Mouse (Mus musculus) neural tube, embryonic 12.5 days (tissue): ENCODE data around the gene Suv39h1. TPM values are rescaled to one million over a fixed set of nuclear protein-coding genes. Genes with fewer than 3 reads are reported as not detected.
"Not testable (repeated sequence)": the region's sequence is repeated elsewhere in the genome, so short reads cannot be mapped to it uniquely, and the experiment has no call there.

Experiments used
- ATAC-seq: fragments of 200-750 bp; cut with Nextera tagmentation; 2 replicates; pipeline ENCODE4 v1.8.0; 2017; ENCODE audit warnings: low read depth, mild to moderate bottlenecking, moderate TSS enrichment, moderate library complexity; ENCODE audit not compliant: low FRiP score
- H3K27ac ChIP-seq: fragments of 300-500 bp; sonication (generic); 2 replicates; pipeline ENCODE4 v1.5.1; 2016
- H3K27me3 ChIP-seq: fragments of 300-500 bp; sonication (generic); replicated peaks from 2 replicates; pipeline ENCODE4 v1.6.1; 2016; ENCODE audit warnings: mild to moderate bottlenecking
- H3K36me3 ChIP-seq: fragments of 300-500 bp; sonication (generic); 2 replicates; pipeline ENCODE4 v1.6.1; 2016; ENCODE audit warnings: mild to moderate bottlenecking
- H3K4me1 ChIP-seq: fragments of 300-500 bp; sonication (generic); 2 replicates; pipeline ENCODE4 v1.6.1; 2016
- H3K4me2 ChIP-seq: fragments of 300-500 bp; sonication (generic); replicated peaks from 2 replicates; pipeline ENCODE4 v1.6.1; 2016; ENCODE audit warnings: mild to moderate bottlenecking
- H3K4me3 ChIP-seq: fragments of 300-500 bp; sonication (generic); 2 replicates; pipeline ENCODE4 v1.5.1; 2016
- H3K9ac ChIP-seq: fragments of 300-500 bp; sonication (generic); 2 replicates; pipeline ENCODE4 v1.6.1; 2016; ENCODE audit warnings: mild to moderate bottlenecking
- H3K9me3 ChIP-seq: fragments of 300-500 bp; sonication (generic); 2 replicates; pipeline ENCODE4 v1.6.1; 2016; ENCODE audit warnings: mild to moderate bottlenecking
- WGBS: fragments of 180-500 bp; shearing (Covaris S2); methylation state at CpG from one replicate; pipeline ENCODE4 v1.1.7; 2016; 5-methylcytosine and 5-hydroxymethylcytosine counted together
- polyA plus RNA-seq: library from polyadenylated mRNA; unstranded; fragments of >200 nt; fragmentation: Nextera tagmentation; extraction: Ambion mirVana; gene quantifications from 2 replicates; pipeline ENCODE4 v1.2.1, GENCODE M21; 2016

Gene Suv39h1
- polyA plus RNA-seq = 58.3 and 63.2 TPM in 2 replicates

DNA sequence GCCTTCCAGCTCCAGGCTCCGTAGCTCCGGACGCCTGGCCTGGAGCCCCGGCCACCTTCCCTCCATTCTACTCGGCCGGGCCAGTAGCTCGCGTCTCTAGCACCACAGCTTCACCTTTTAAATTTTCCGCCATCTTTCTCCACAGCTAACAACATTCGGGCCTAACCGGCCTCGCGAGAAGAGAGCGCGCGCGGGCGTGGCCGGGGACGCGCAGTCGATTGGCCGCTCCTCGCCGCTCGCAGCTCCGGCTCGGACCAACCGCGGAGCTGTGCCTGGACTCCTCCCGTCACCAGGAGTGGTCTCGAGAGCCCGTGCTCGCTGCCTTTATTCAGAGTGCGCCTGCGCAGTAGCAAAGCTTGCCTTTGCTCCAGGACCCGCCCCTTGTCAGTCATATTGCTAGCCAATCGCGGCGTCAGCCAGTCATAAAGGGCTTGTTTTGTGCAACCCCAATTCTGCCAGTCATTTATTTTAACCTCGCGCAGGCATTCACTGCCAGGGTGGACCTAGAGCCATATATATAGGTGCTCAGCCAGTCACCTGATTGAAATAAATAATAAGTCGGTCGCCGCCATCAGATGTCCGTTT is at the start of gene Suv39h1:
Gene Suv39h1 (minus strand): TSS at position 331 of the 585 bp plus-strand sequence.
- no peaks in the 10 kb centered on the region for H3K9me3 ChIP-seq
- peak within 1 kb of the TSS; percentile 56 for H3K4me2 ChIP-seq
- H3K4me3 ChIP-seq = peak within 1 kb of the TSS; percentile 51
- H3K9ac ChIP-seq = peak within 1 kb of the TSS; percentile 61
- peaks cover 8% of the 10 kb centered on the region for H3K36me3 ChIP-seq
- no peaks in the 10 kb centered on the region for H3K4me1 ChIP-seq
- H3K27me3 ChIP-seq = no peaks in the 10 kb centered on the region
- no peak within 1 kb of the TSS for H3K27ac ChIP-seq
- 17% methylated on average over 46 of the region's 46 CpGs for WGBS
- peak; percentile 96 for ATAC-seq

DNA sequence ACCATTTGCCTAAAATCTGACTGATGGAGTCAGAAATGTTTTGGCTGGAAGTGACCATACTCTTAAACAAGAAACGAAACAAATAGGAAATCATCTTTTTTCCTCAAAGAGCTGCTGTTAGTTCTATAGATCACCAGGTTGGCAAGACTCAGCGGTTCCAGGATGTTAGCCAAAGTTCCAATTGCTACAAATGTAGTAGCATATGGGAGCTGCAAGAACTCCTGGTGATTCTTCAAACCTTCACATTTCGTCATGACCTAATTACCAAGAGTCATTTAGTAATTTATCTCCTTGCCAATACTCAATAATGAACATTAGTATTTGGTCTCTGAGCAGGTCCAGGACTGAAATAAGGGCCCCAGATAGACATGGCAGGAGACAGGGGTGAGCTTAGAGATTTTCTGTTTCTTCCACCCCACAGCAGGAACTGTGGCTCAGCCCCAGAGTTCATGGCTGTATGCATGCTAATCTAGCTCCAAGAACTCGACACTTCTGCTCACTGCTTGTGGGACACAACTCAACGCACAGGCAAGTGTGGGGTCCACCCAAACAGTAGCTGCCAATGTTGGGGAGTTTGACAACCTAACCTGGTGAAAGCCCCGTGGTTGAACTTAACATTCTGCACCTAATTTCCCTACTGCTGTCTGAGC is 49.4 kb upstream of the Suv39h1 start:
- ATAC-seq = no peak
- Histone ChIP-seq H3K9me3 (no peaks in the 10 kb centered on the region), H3K9ac (no peak overlapping the region), H3K27ac (no peak overlapping the region), H3K36me3 (peaks cover 18% of the 10 kb centered on the region), H3K4me2 (no peak overlapping the region), H3K4me1 (no peaks in the 10 kb centered on the region), H3K27me3 (no peaks in the 10 kb centered on the region), H3K4me3 (no peak overlapping the region)
- WGBS = 91% methylated on average over 6 of the region's 6 CpGs

DNA sequence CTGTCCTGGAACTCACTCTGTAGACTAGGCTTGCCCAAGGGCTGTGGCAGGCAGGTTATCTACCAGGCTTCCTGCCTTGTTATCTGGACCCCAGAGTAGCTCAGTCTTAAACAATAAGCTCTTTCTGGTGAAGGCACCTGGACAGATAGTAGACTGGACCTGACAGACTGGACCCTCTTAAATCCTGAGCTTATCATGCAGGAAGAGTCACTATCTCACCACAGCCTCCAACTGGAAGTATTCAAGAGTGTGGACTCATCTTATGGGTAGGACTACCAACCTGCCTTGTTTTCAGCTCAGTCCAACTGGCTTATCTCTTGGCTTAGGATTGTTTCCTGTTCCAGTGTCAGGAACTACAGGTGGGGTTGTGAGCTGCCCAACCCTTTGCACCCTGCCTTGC is 42.7 kb upstream of the Suv39h1 start:
- H3K27ac ChIP-seq = no peak overlapping the region
- H3K4me3 ChIP-seq = no peak overlapping the region
- no peaks in the 10 kb centered on the region for H3K27me3 ChIP-seq
- no peak for ATAC-seq
- no peaks in the 10 kb centered on the region for H3K4me1 ChIP-seq
- no peak overlapping the region for H3K4me2 ChIP-seq
- no peaks in the 10 kb centered on the region for H3K36me3 ChIP-seq
- H3K9me3 ChIP-seq = no peaks in the 10 kb centered on the region
- H3K9ac ChIP-seq = no peak overlapping the region

DNA sequence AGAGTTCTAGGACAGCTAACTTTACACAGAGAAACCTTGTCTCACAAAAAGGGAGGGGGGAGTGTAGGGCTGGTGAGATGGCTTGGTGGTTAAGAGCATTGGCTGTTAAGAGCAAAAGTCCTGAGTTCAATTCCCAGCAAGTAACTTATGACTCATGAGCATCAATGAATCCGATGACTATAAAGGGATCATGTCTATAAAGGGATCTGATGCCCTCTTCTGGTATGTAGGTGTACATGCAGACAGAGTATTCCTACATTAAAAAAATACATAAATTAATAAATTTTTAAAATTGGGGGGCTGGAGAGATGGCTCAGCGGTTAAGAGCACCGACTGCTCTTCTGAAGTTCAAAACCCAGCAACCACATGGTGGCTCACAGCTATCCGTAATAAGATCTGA is 40.7 kb upstream of the Suv39h1 start:
- H3K27ac ChIP-seq = no peak overlapping the region
- ATAC-seq = no peak
- H3K9me3 ChIP-seq = no peaks in the 10 kb centered on the region
- H3K4me3 ChIP-seq = no peak overlapping the region
- H3K27me3 ChIP-seq = no peaks in the 10 kb centered on the region
- no peaks in the 10 kb centered on the region for H3K4me1 ChIP-seq
- no peaks in the 10 kb centered on the region for H3K36me3 ChIP-seq
- WGBS = 80% methylated on average over 4 of the region's 4 CpGs
- no peak overlapping the region for H3K9ac ChIP-seq
- H3K4me2 ChIP-seq = no peak overlapping the region

DNA sequence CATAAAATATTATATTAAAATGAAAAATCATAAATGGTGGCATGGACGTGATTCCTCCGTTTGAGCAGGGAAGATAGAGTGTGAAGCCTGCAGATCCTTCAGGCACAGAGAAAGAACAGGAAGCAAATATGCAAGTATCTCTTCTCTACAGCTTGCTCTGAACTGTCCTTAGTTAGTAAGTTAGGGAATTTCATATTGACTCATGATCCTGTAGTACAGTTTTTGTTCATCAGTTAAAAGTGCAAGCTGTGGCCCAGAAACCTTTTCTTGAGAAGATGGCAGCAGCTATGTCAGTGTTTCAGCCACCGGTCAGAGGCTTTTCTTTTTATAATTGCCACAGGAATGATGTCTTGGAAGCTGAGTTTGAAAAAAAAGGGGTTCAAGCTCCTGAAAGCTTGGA is 30.5 kb upstream of the Suv39h1 start:
- ATAC-seq = no peak
- Histone ChIP-seq H3K36me3 (no peaks in the 10 kb centered on the region), H3K4me3 (no peak overlapping the region), H3K27me3 (no peaks in the 10 kb centered on the region), H3K4me1 (no peaks in the 10 kb centered on the region), H3K9me3 (no peaks in the 10 kb centered on the region), H3K9ac (no peak overlapping the region), H3K27ac (no peak overlapping the region), H3K4me2 (no peak overlapping the region)
- WGBS = 99% methylated on average over 3 of the region's 3 CpGs

DNA sequence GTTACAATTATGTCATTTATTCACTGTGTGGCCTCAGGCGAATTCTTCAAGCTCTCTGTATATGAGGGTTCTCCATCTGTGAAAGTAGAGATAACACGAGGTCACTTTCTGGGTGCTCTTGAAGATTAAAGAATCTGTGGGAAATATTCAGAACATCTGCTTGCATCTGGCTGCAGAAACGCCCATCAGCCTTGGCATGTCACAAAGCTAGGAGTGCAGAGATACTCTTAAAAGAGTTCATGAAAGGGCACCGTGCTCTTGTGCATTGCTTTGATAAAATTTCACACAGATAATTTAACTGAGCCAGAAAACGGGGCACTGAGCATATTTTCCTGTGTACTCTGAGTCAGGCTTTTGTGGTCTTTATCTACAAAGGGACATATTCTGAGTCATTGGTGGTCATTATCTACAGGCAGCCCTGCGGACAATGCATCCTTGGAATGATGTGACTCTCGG is 27.7 kb upstream of the Suv39h1 start:
- H3K36me3 ChIP-seq = no peaks in the 10 kb centered on the region
- WGBS = 73% methylated on average over 7 of the region's 7 CpGs
- no peak overlapping the region for H3K27ac ChIP-seq
- H3K4me3 ChIP-seq = no peak overlapping the region
- H3K4me2 ChIP-seq = no peak overlapping the region
- no peaks in the 10 kb centered on the region for H3K9me3 ChIP-seq
- no peaks in the 10 kb centered on the region for H3K27me3 ChIP-seq
- H3K4me1 ChIP-seq = no peaks in the 10 kb centered on the region
- no peak for ATAC-seq
- no peak overlapping the region for H3K9ac ChIP-seq

DNA sequence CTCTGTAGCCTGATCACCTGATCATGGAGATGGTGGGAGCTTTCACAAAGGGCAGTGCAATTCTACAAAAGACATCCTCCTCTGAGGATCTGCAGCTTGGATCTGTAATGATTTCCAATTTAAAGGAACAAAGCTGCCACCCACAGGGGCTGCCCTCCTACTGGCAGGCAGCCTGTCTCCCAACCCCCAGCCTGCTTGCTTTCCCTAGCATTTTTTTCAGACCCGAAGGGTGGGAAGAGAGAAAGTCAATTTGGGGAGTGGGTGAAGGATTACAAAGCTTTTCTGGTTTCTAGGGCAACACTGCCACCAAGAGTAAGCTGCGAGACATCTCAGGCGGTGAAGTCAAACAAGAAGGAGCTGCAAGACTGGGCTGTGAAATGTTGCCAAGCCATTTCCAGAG is 26.5 kb upstream of the Suv39h1 start:
- 19% methylated on average over 3 of the region's 3 CpGs for WGBS
- no peak overlapping the region for H3K4me2 ChIP-seq
- no peak overlapping the region for H3K9ac ChIP-seq
- no peaks in the 10 kb centered on the region for H3K9me3 ChIP-seq
- H3K4me1 ChIP-seq = no peaks in the 10 kb centered on the region
- no peak overlapping the region for H3K27ac ChIP-seq
- peak; percentile 13; the same call in 1 of the 2 replicates for ATAC-seq
- H3K27me3 ChIP-seq = no peaks in the 10 kb centered on the region
- no peak overlapping the region for H3K4me3 ChIP-seq
- no peaks in the 10 kb centered on the region for H3K36me3 ChIP-seq

DNA sequence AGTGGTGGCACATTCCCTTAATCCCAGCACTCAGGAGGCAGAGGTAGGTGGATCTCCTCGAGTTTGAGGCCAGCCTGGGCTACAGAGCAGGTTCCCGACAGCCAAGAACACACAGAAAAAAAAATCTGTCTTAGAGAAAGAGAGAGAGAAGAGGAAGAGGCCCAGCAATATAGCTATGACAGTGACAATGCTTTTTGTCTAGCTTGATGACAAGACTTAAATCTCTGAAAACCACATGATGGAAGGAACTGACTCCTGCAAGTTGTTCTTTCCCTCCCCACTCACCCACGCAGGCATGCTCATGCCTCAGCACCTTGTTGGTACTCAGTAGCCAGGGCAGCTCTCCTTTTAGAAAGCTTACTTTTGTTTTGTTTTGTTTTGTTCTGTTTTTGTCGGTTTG is 24.9 kb upstream of the Suv39h1 start:
- H3K9me3 ChIP-seq = no peaks in the 10 kb centered on the region
- no peak overlapping the region for H3K4me3 ChIP-seq
- no peaks in the 10 kb centered on the region for H3K36me3 ChIP-seq
- H3K9ac ChIP-seq = no peak overlapping the region
- no peaks in the 10 kb centered on the region for H3K27me3 ChIP-seq
- H3K4me2 ChIP-seq = no peak overlapping the region
- no peak for ATAC-seq
- no peaks in the 10 kb centered on the region for H3K4me1 ChIP-seq
- no peak overlapping the region for H3K27ac ChIP-seq
- 62% methylated on average over 4 of the region's 4 CpGs for WGBS

DNA sequence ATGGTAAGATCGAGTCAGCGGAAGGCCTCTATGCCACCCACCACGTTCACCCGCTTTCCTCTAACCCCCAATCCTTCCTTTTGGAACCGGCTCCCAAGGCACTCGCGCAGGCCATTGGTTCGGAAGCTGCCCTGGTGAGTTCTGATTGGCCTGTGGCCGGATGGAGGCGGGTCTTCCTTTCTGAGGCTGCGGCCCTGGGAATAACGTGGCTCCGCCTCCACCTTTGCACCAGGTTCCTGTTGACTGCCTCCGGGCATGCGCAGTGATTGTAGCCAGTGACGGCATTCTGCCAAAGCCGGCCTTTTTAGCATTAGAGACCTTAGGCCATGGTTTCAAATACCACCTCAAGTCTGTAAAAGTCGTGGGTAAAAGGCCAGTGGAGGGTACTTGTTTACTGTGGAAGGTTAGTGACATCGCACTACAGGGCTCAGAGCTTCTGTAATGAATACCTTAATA is 22.3 kb upstream of the Suv39h1 start:
- WGBS = 14% methylated on average over 19 of the region's 19 CpGs
- H3K27ac ChIP-seq = no peak overlapping the region
- peak overlapping the region; percentile 11; the same call in 1 of the 2 replicates for H3K4me3 ChIP-seq
- no peak overlapping the region for H3K9ac ChIP-seq
- no peaks in the 10 kb centered on the region for H3K9me3 ChIP-seq
- H3K4me2 ChIP-seq = peak overlapping the region; percentile 48
- peak; percentile 96 for ATAC-seq
- no peaks in the 10 kb centered on the region for H3K36me3 ChIP-seq
- no peaks in the 10 kb centered on the region for H3K4me1 ChIP-seq
- H3K27me3 ChIP-seq = no peaks in the 10 kb centered on the region

DNA sequence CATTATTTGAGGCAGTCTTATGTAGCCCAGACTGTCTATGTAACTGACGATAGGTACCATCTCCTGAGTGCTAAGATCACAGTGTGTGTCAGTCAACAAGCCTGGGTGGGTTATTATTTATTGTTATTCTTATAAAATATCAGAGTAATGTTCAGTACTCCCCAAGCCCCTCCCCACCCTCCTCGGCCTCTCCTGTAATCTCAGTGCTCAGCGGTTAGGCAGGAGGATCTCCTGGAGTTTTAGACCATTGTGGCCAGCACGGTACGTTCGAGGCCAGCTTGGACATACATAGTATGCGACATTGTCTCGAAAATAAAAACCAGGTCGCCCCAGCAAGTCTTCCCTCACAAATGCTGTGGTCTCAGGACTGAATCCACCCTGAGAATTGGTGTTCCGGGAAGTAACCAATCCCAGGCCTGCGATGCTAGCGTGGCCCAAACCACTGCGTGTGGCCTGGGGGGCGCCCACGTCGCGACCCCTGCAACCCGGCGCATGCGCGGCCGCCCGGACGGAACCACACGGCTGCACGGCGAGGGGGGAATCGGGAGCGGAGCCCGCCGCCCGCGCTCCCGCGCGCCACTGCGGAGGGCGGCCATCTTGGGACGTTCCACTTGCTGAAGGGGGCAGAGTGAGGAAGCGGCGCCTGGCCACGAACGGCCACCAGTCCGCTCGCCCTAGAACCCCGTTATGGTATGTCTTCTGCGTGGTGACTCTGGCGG is 21.7 kb upstream of the Suv39h1 start:
- peak; percentile 90 for ATAC-seq
- not testable (repeated sequence) for H3K27ac ChIP-seq, H3K9ac ChIP-seq, H3K36me3 ChIP-seq, H3K9me3 ChIP-seq, H3K4me3 ChIP-seq, H3K27me3 ChIP-seq, H3K4me1 ChIP-seq
- 23% methylated on average over 13 of the region's 48 CpGs for WGBS
- peak overlapping the region; percentile 49 for H3K4me2 ChIP-seq

DNA sequence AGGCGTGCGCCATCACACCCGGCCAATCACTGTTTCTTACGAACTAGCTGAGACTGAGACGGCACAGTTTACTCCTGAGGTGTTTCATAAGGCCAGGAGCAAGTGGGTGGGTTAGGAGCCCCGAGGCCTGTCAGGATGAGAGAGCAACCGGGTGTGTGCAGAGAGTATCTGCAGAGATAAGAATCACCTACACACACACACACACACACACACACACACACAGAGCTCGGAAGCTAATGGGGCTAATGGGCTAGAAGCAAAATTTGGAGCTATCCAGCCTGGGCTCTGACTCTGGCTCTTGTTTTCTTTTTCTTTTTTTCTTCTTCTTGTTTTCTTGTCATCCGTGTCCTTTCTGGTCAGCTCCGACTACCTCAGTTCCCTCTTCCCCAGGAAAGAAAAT is 21.0 kb upstream of the Suv39h1 start:
- H3K27ac ChIP-seq = no peak overlapping the region
- 88% methylated on average over 10 of the region's 10 CpGs for WGBS
- H3K4me3 ChIP-seq = no peak overlapping the region

DNA sequence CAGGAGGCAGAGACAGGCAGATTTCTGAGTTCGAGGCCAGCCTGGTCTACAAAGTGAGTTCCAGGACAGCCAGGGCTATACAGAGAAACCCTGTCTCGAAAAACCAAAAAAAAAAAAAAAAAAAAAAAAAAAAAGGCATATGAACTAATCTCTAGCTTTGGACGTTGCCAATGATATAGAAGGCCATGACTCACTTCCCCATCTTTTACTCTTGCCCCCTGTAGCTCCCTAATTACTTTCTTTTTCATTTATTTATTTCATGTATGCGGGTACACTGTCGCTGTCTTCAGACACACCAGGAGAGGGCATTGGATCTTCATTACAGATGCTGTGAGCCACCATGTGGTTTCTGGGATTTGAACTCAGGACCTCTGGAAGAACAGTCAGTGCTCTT is 16.4 kb upstream of the Suv39h1 start:
- not testable (repeated sequence) for ATAC-seq, H3K9me3 ChIP-seq, H3K36me3 ChIP-seq

More for the DNA sequence above, 21.0 kb upstream of the Suv39h1 start:
- H3K27me3 ChIP-seq = no peaks in the 10 kb centered on the region
- H3K4me2 ChIP-seq = peak overlapping the region; percentile 49
- no peaks in the 10 kb centered on the region for H3K36me3 ChIP-seq
- no peak overlapping the region for H3K9ac ChIP-seq
- H3K9me3 ChIP-seq = no peaks in the 10 kb centered on the region
- no peak for ATAC-seq
- no peaks in the 10 kb centered on the region for H3K4me1 ChIP-seq

More for the DNA sequence above, 16.4 kb upstream of the Suv39h1 start:
- WGBS = 81% methylated on average over 4 of the region's 5 CpGs
- not testable (repeated sequence) for H3K9ac ChIP-seq, H3K27me3 ChIP-seq, H3K27ac ChIP-seq, H3K4me1 ChIP-seq, H3K4me3 ChIP-seq, H3K4me2 ChIP-seq
